Mouse (Mus musculus) cerebellum, adult 2 months (tissue): ENCODE data around the gene Fbxl14.

Experiments
- CTCF ChIP-seq: fragments of 200-500 bp; IDR thresholded peaks from 2 replicates; pipeline ENCODE4 v1.5.1; 2011; ENCODE audit warnings: low read depth, mild to moderate bottlenecking, control low read depth, low read length, moderate library complexity, borderline replicate concordance; ENCODE audit not compliant: insufficient read depth
- POLR2A ChIP-seq: fragments of 200-500 bp; IDR thresholded peaks from 2 replicates; pipeline ENCODE4 v1.6.1; 2011; ENCODE audit warnings: low read length, control low read depth, borderline replicate concordance; ENCODE audit not compliant: insufficient read depth

DNA sequence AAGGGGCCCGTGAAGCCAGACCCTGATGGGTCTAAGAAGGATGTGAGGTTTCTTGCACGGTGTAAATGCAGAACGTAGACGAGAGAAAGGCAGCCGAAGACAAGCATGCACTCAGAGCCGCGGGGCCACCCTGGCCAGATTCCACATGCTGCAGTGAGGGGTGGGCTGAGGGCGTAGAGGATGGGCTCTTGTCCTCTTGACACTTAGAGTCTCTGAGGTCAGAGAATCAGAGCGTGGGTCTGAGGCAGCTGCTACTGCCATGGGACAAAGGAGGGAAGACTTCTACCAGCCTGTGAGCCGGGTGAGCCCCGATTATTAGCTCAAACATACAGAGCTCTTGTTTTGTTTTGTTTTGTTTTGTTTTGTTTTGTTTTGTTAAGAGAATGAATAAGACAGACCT, 11.1 kb downstream of the Fbxl14 start:
- no peak for TF ChIP-seq CTCF
- TF ChIP-seq POLR2A = no peak
